23 mouse cellular contexts compared by ENCODE assay signal in the genomic region with DNA sequence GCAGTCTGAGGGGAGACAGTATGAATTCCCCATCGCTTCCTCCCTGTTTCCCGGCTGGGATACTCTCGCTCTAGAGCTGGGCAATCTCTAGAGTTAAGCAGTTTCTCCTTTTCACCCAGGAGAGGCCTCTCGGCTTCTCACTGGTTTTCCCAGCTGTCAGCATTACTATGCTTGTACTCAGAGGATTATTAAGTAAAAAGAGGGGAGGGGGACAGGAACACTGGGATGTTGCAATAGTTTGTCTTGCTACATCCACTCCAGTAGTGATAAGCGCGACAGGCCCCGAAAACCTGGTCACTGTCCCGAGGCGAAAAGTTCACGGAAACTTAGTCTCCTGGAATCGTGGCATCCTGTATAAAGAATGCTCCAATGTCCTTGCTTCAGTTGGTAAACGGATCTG. TPM values are rescaled to one million over a fixed set of nuclear protein-coding genes. Genes with fewer than 3 reads are reported as not detected.
"Had no signal": no experiment of that assay in that cellular context is flagged by ENCODE, and none has a peak within 500 bp of the region (broad histone marks: within the 10 kb centered on the region; RNA-seq: fewer than 3 reads in every experiment).

No protein-coding gene starts in this region.

- H3K9me3 ChIP-seq: midbrain, embryonic 10.5 days; midbrain, embryonic 12.5 days; neural tube, embryonic 13.5 days; neural tube, embryonic 15.5 days had no signal

- H3K9ac ChIP-seq: lung, embryonic 14.5 days; midbrain, embryonic 12.5 days; neural tube, embryonic 13.5 days; neural tube, embryonic 15.5 days had no signal

- DNase-seq: lung, embryonic 14.5 days; lung, postnatal 10 days; lung, postnatal 4 days; midbrain, embryonic 14.5 days; retina, postnatal 1 day; right cerebral cortex, adult 18-20 months; right cerebral cortex, postnatal 25 days; right cerebral cortex, postnatal 4 days; spleen, adult 18-20 months; thymus, adult 18-20 months; thymus, postnatal 14 days; thymus, postnatal 36 days had no signal

- H3K27ac ChIP-seq: midbrain, embryonic 12.5 days; neural tube, embryonic 13.5 days; neural tube, embryonic 15.5 days had no signal

- H3K4me3 ChIP-seq: midbrain, embryonic 10.5 days; midbrain, embryonic 12.5 days; myocyte; neural tube, embryonic 13.5 days; neural tube, embryonic 15.5 days had no signal

- H3K4me2 ChIP-seq: lung, embryonic 14.5 days; midbrain, embryonic 12.5 days; neural tube, embryonic 13.5 days; neural tube, embryonic 15.5 days had no signal

- H3K36me3 ChIP-seq: midbrain, embryonic 10.5 days; midbrain, embryonic 12.5 days; neural tube, embryonic 13.5 days; neural tube, embryonic 15.5 days had no signal

- H3K27me3 ChIP-seq: midbrain, embryonic 12.5 days; neural tube, embryonic 13.5 days; neural tube, embryonic 15.5 days had no signal

- ATAC-seq: midbrain, embryonic 16.5 days had no signal

RNA-seq across cellular contexts. Expression of a gene that starts 5.3 kb away (rescaled TPM):
- total RNA-seq: megakaryocyte, adult 5-6 weeks; megakaryocyte-erythroid progenitor cell, adult 5-6 weeks had no signal
- polyA plus RNA-seq: lung, embryonic 14.5 days; midbrain, embryonic 10.5 days; midbrain, embryonic 12.5 days; midbrain, embryonic 14.5 days; myocyte; neural tube, embryonic 11.5 days; neural tube, embryonic 13.5 days; small intestine, adult 2 months; stomach, embryonic 14.5 days had no signal

RNA-seq across cellular contexts. Expression of a gene that starts 35.2 kb away (rescaled TPM):
- total RNA-seq: megakaryocyte, adult 5-6 weeks had no signal
